Mouse (Mus musculus) MEL (cell line): ENCODE measurements at regions not wholly inside any gene's neighbourhood (a gene's known extent, or its start where the extent isn't known, plus 50 kb on each side); places are given as distances from the start of the nearest gene placed in this dataset.

ENCODE experiments used
- DNase-seq: peaks from one replicate; pipeline ENCODE4 v3.0.0; 2011; ENCODE audit warnings: low read depth, low spot score
- H3K27ac ChIP-seq: 2 replicates; pipeline ENCODE4 v1.5.1; 2012; ENCODE audit warnings: low read depth, mild to moderate bottlenecking, control low read depth, low read length, moderate library complexity; ENCODE audit not compliant: control insufficient read depth
- H3K27me3 ChIP-seq, 2 experiments: fragments of 150-350 bp in 1 of 2; sonication (generic) in 1 of 2; 2 replicates each; pipeline ENCODE4 v1.6.1; 2012; ENCODE audit warnings: low read length in 2 of 2, mild to moderate bottlenecking in 2 of 2, improper control_type of control experiment in 1 of 2, moderate library complexity in 1 of 2; ENCODE audit not compliant: insufficient read depth in 2 of 2, control insufficient read depth in 1 of 2
- H3K36me3 ChIP-seq, 2 experiments: 2 replicates each; pipeline ENCODE4 v1.6.1; 2012 to 2014; ENCODE audit warnings: low read length in 2 of 2, improper control_type of control experiment in 1 of 2, inconsistent platforms in 1 of 2, mild to moderate bottlenecking in 1 of 2; ENCODE audit not compliant: insufficient read depth in 2 of 2, control insufficient read depth in 1 of 2
- H3K4me1 ChIP-seq, 2 experiments: fragments of 150-350 bp in 1 of 2; sonication (generic) in 1 of 2; 2 replicates each; pipeline ENCODE4 v1.6.1; 2012; ENCODE audit warnings: low read length in 2 of 2, improper control_type of control experiment in 1 of 2, mild to moderate bottlenecking in 1 of 2; ENCODE audit not compliant: insufficient read depth in 2 of 2, control insufficient read depth in 1 of 2
- H3K4me3 ChIP-seq, 2 experiments: fragments of 150-350 bp in 1 of 2; sonication (generic) in 1 of 2; 2 replicates each; pipeline ENCODE4 v1.5.1; 2012; ENCODE audit warnings: low read depth in 2 of 2, low read length in 2 of 2, mild to moderate bottlenecking in 2 of 2, moderate library complexity in 2 of 2, control low read depth in 1 of 2, improper control_type of control experiment in 1 of 2; ENCODE audit not compliant: control insufficient read depth in 1 of 2, insufficient read depth in 1 of 2
- H3K79me2 ChIP-seq: 2 replicates; pipeline ENCODE4 v1.6.1; 2012; ENCODE audit warnings: mild to moderate bottlenecking, low read length, moderate library complexity; ENCODE audit not compliant: control insufficient read depth, poor library complexity, insufficient read depth
- H3K9ac ChIP-seq: 2 replicates; pipeline ENCODE4 v1.6.1; 2012; ENCODE audit warnings: low read depth, mild to moderate bottlenecking, control low read depth, low read length, moderate library complexity; ENCODE audit not compliant: control insufficient read depth, poor library complexity, severe bottlenecking
- H3K9me3 ChIP-seq: fragments of 150-350 bp; sonication (generic); replicated peaks from 2 replicates; pipeline ENCODE4 v1.6.1; 2012; ENCODE audit warnings: mild to moderate bottlenecking, low read length, improper control_type of control experiment, moderate library complexity; ENCODE audit not compliant: insufficient read depth
- BHLHE40 ChIP-seq: IDR thresholded peaks from 2 replicates; pipeline ENCODE4 v1.6.1; 2012; ENCODE audit warnings: low read depth, mild to moderate bottlenecking, inconsistent platforms, low read length, improper control_type of control experiment, borderline replicate concordance
- E2F4 ChIP-seq: IDR thresholded peaks from 2 replicates; pipeline ENCODE4 v1.6.1; 2011; ENCODE audit warnings: low read depth, low read length, improper control_type of control experiment, borderline replicate concordance
- EP300 ChIP-seq, 2 experiments: IDR thresholded peaks; 2 replicates each; pipeline ENCODE4 v1.6.1; 2011; ENCODE audit warnings: improper control_type of control experiment in 2 of 2, low read length in 2 of 2, low read depth in 1 of 2, mild to moderate bottlenecking in 1 of 2
- ETS1 ChIP-seq: IDR thresholded peaks from 2 replicates; pipeline ENCODE4 v1.6.1; 2012; ENCODE audit warnings: low read depth, mild to moderate bottlenecking, inconsistent platforms, low read length, improper control_type of control experiment, moderate library complexity
- GABPA ChIP-seq: IDR thresholded peaks from 2 replicates; pipeline ENCODE4 v1.6.1; 2012; ENCODE audit warnings: low read depth, mild to moderate bottlenecking, inconsistent platforms, low read length, improper control_type of control experiment, moderate library complexity
- HCFC1 ChIP-seq: IDR thresholded peaks from 2 replicates; pipeline ENCODE4 v1.6.1; 2012; ENCODE audit warnings: low read depth, mild to moderate bottlenecking, inconsistent platforms, low read length, improper control_type of control experiment, moderate library complexity
- JUND ChIP-seq: IDR thresholded peaks from 2 replicates; pipeline ENCODE4 v1.6.1; 2011; ENCODE audit warnings: low read depth, mild to moderate bottlenecking, improper control_type of control experiment, low read length
- KAT2A ChIP-seq: conservative IDR thresholded peaks from 2 replicates; pipeline ENCODE4 v1.6.1; 2012; ENCODE audit warnings: low read depth, low read length, improper control_type of control experiment, inconsistent platforms
- MEF2A ChIP-seq: IDR thresholded peaks from 2 replicates; pipeline ENCODE4 v1.6.1; 2014; ENCODE audit warnings: low read depth, mild to moderate bottlenecking, inconsistent platforms, low read length, improper control_type of control experiment; ENCODE audit not compliant: poor library complexity, insufficient replicate concordance, severe bottlenecking; ENCODE audit errors: extremely low read depth
- MXI1 ChIP-seq: IDR thresholded peaks from 2 replicates; pipeline ENCODE4 v1.6.1; 2011; ENCODE audit warnings: mild to moderate bottlenecking, low read depth, low read length, improper control_type of control experiment
- MYB ChIP-seq: IDR thresholded peaks from 2 replicates; pipeline ENCODE4 v1.6.1; 2011; ENCODE audit warnings: mild to moderate bottlenecking, low read depth, low read length, improper control_type of control experiment
- MYC ChIP-seq: IDR thresholded peaks from 2 replicates; pipeline ENCODE4 v1.6.1; 2011; ENCODE audit warnings: low read depth, mild to moderate bottlenecking, low read length, improper control_type of control experiment, moderate library complexity
- NELFE ChIP-seq: IDR thresholded peaks from 2 replicates; pipeline ENCODE4 v1.6.1; 2011; ENCODE audit warnings: low read depth, low read length, improper control_type of control experiment
- POLR2A ChIP-seq, 2 experiments: IDR thresholded peaks; 2 replicates each; pipeline ENCODE4 v1.6.1; 2011 to 2012; ENCODE audit warnings: low read length in 2 of 2, mild to moderate bottlenecking in 2 of 2, control low read depth in 1 of 2, improper control_type of control experiment in 1 of 2, low read depth in 1 of 2, moderate library complexity in 1 of 2; ENCODE audit not compliant: control insufficient read depth in 1 of 2, insufficient read depth in 1 of 2, poor library complexity in 1 of 2
- POLR2AphosphoS2 ChIP-seq: IDR thresholded peaks from 2 replicates; pipeline ENCODE4 v1.6.1; 2011; ENCODE audit warnings: low read length, improper control_type of control experiment
- POLR2AphosphoS5 ChIP-seq: IDR thresholded peaks from 2 replicates; pipeline ENCODE4 v1.6.1; 2012; ENCODE audit warnings: low read depth, borderline replicate concordance, mild to moderate bottlenecking, inconsistent platforms, low read length, moderate library complexity, mixed read lengths
- RAD21 ChIP-seq: IDR thresholded peaks from 2 replicates; pipeline ENCODE4 v1.6.1; 2011; ENCODE audit warnings: mild to moderate bottlenecking, low read depth, low read length, improper control_type of control experiment
- RCOR1 ChIP-seq: IDR thresholded peaks from 2 replicates; pipeline ENCODE4 v1.6.1; 2012; ENCODE audit warnings: low read depth, mild to moderate bottlenecking, inconsistent platforms, low read length, improper control_type of control experiment
- SIN3A ChIP-seq: IDR thresholded peaks from 2 replicates; pipeline ENCODE4 v1.6.1; 2012; ENCODE audit warnings: low read length, improper control_type of control experiment, inconsistent platforms
- TAL1 ChIP-seq: IDR thresholded peaks from 2 replicates; pipeline ENCODE4 v1.6.1; 2012; ENCODE audit warnings: mild to moderate bottlenecking, inconsistent platforms, low read length, moderate library complexity, mixed read lengths
- TBP ChIP-seq: IDR thresholded peaks from 2 replicates; pipeline ENCODE4 v1.8.0; 2011; ENCODE audit warnings: low read depth, low read length, improper control_type of control experiment
- TCF12 ChIP-seq: IDR thresholded peaks from 2 replicates; pipeline ENCODE4 v1.6.1; 2014; ENCODE audit warnings: low read depth, mild to moderate bottlenecking, inconsistent platforms, low read length, improper control_type of control experiment, moderate library complexity
- USF1 ChIP-seq: IDR thresholded peaks from 2 replicates; pipeline ENCODE4 v1.6.1; 2014; ENCODE audit warnings: low read depth, mild to moderate bottlenecking, inconsistent platforms, low read length, improper control_type of control experiment, moderate library complexity
- USF2 ChIP-seq, 2 experiments: IDR thresholded peaks; 2 replicates each; pipeline ENCODE4 v1.6.1; 2011 to 2012; ENCODE audit warnings: improper control_type of control experiment in 2 of 2, low read length in 2 of 2, borderline replicate concordance in 1 of 2, inconsistent platforms in 1 of 2, low read depth in 1 of 2, mild to moderate bottlenecking in 1 of 2; ENCODE audit not compliant: insufficient read depth in 1 of 2
- ZMIZ1 ChIP-seq: IDR thresholded peaks from 2 replicates; pipeline ENCODE4 v1.6.1; 2012; ENCODE audit warnings: low read depth, mild to moderate bottlenecking, inconsistent platforms, low read length, improper control_type of control experiment, moderate library complexity
- ZNF384 ChIP-seq: IDR thresholded peaks from 2 replicates; pipeline ENCODE4 v1.6.1; 2012; ENCODE audit warnings: low read depth, mild to moderate bottlenecking, inconsistent platforms, low read length, improper control_type of control experiment

DNA sequence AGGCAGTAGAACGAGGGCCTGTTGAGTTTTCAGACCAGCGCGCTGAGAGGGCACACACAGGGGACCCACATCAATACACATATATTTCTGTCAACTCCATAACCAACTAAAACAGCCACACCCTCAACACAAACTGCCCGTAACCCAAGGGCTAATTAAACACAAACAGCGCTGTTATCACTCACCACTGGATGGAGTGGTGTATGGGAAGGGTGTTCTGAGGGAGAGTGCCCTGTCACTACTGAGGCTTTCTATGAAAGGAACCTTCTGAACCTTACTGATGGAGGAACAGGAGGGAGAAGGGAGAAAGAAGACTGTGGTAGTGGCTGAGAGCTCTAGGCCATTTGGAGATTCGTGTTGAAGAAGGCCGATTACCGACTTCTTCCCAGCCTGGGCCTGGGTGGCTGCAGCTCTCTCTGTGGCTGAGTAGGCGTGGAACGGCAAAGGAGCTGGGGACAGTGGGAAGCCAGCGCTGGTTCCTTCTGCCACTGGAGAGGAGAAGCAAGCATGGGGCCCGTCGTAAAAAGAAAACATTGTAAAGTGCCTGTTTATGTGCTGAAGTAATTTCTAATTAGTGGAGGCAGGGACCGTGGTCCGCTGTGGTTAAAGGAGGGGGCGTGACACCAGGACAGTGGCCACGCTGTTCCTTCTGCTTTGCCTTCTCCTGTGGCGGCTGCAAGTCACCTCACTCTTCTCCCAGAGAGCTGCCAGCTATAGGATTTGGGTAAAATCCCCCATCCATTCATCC, 165.3 kb downstream of the Npr3 start:
- DNase-seq = no peak
- Histone ChIP-seq H3K79me2 (no peaks in the 10 kb centered on the region), H3K9ac (no peak overlapping the region), H3K4me3 (no peak overlapping the region), H3K27me3 (no peaks in the 10 kb centered on the region), H3K4me1 (no peaks in the 10 kb centered on the region), H3K9me3 (no peaks in the 10 kb centered on the region), H3K27ac (no peak overlapping the region), H3K36me3 (no peaks in the 10 kb centered on the region)
- TF ChIP-seq MEF2A (no peak), ZNF384 (no peak), ZMIZ1 (no peak), MXI1 (no peak), POLR2AphosphoS2 (no peak), BHLHE40 (no peak), MYB (no peak), USF2 (IDR thresholded peaks at IDR 0.05; ENCODE audit: borderline replicate concordance in 1 of 2, insufficient read depth in 1 of 2, low read depth in 1 of 2, low read length in 2 of 2) (no peak), RCOR1 (no peak), TBP (no peak), E2F4 (no peak), JUND (no peak), POLR2AphosphoS5 (no peak), POLR2A (IDR thresholded peaks at IDR 0.05; ENCODE audit: control insufficient read depth in 1 of 2, insufficient read depth in 1 of 2, low read depth in 1 of 2, low read length in 2 of 2, poor library complexity in 1 of 2) (no peak), SIN3A (no peak), GABPA (no peak), USF1 (no peak), TCF12 (no peak), MYC (no peak), HCFC1 (no peak)

DNA sequence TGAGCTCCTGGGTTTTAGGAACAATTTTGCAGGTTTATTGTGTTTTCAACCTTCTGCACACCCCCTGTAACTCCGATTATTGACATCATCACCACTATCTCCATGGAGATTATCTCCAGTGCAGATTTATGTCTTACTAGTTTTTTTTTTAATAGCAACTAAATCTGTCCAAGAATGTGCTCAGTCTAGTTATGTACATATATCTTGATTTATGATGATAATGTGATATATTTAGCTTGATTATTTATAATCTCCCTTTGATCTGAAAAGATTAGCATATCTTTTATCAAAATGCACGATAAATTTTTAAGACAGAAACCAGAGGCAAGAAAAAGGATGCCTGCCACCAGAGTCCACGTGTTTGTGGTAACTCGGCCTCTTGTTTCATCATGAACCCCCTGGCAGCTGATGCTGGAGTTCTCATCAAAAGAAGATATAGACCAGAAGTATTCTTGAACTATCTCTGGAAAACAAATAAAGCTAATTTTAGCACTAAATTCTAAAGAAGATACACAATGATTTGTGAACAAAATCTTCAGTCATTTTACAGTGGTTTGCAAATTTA, 169.6 kb downstream of the Npr3 start:
- no peaks in the 10 kb centered on the region for H3K27me3 ChIP-seq
- H3K4me1 ChIP-seq = no peaks in the 10 kb centered on the region
- H3K27ac ChIP-seq = no peak overlapping the region
- no peak for DNase-seq
- no peaks in the 10 kb centered on the region for H3K79me2 ChIP-seq
- no peak for TF ChIP-seq EP300 (IDR thresholded peaks at IDR 0.05; ENCODE audit: low read depth in 1 of 2, low read length in 2 of 2)
- no peak for TF ChIP-seq KAT2A
- no peak for TF ChIP-seq TAL1
- TF ChIP-seq E2F4 = no peak
- TF ChIP-seq ETS1 = no peak
- TF ChIP-seq USF1 = no peak
- no peak for TF ChIP-seq NELFE
- no peak for TF ChIP-seq RAD21
- H3K9me3 ChIP-seq = no peaks in the 10 kb centered on the region
- H3K4me3 ChIP-seq = no peak overlapping the region
- H3K9ac ChIP-seq = no peak overlapping the region
- H3K36me3 ChIP-seq = no peaks in the 10 kb centered on the region
